Mouse (Mus musculus) neural tube, embryonic 15.5 days (tissue): ENCODE data around the gene Rufy3. TPM values are rescaled to one million over a fixed set of nuclear protein-coding genes. Genes with fewer than 3 reads are reported as not detected.

Source experiments
- ATAC-seq: fragments of 200-750 bp; cut with Nextera tagmentation; 2 replicates; pipeline ENCODE4 v1.8.0; 2017; ENCODE audit warnings: mild to moderate bottlenecking, moderate TSS enrichment, moderate library complexity; ENCODE audit not compliant: low FRiP score
- H3K27ac ChIP-seq: fragments of 300-500 bp; sonication (generic); replicated peaks from 2 replicates; pipeline ENCODE4 v1.5.1; 2015; ENCODE audit warnings: mild to moderate bottlenecking, inconsistent platforms
- H3K27me3 ChIP-seq: fragments of 300-500 bp; sonication (generic); replicated peaks from 2 replicates; pipeline ENCODE4 v1.6.1; 2015; ENCODE audit warnings: inconsistent platforms
- H3K36me3 ChIP-seq: fragments of 300-500 bp; sonication (generic); 2 replicates; pipeline ENCODE4 v1.6.1; 2015; ENCODE audit warnings: inconsistent platforms
- H3K4me1 ChIP-seq: fragments of 300-500 bp; sonication (generic); 2 replicates; pipeline ENCODE4 v1.6.1; 2015; ENCODE audit warnings: inconsistent platforms
- H3K4me2 ChIP-seq: fragments of 300-500 bp; sonication (generic); 2 replicates; pipeline ENCODE4 v1.6.1; 2015; ENCODE audit warnings: inconsistent platforms, mild to moderate bottlenecking, moderate library complexity
- H3K4me3 ChIP-seq: fragments of 300-500 bp; sonication (generic); replicated peaks from 2 replicates; pipeline ENCODE4 v1.5.1; 2015; ENCODE audit warnings: mild to moderate bottlenecking, inconsistent platforms
- H3K9ac ChIP-seq: fragments of 300-500 bp; sonication (generic); replicated peaks from 2 replicates; pipeline ENCODE4 v1.6.1; 2015; ENCODE audit warnings: mild to moderate bottlenecking, inconsistent platforms
- H3K9me3 ChIP-seq: fragments of 300-500 bp; sonication (generic); replicated peaks from 2 replicates; pipeline ENCODE4 v1.6.1; 2016; ENCODE audit warnings: inconsistent platforms
- WGBS: fragments of 180-500 bp; shearing (Covaris S2); methylation state at CpG from one replicate; pipeline ENCODE4 v1.1.7; 2015; ENCODE audit warnings: mixed read lengths; 5-methylcytosine and 5-hydroxymethylcytosine counted together
- polyA plus RNA-seq: library from polyadenylated mRNA; unstranded; fragments of >200 nt; fragmentation: Nextera tagmentation; extraction: Ambion mirVana; gene quantifications from 2 replicates; pipeline ENCODE4 v1.2.1, GENCODE M21; 2015

Gene Rufy3
- polyA plus RNA-seq, 1 experiment from 2014 or later, result 259 TPM

DNA sequence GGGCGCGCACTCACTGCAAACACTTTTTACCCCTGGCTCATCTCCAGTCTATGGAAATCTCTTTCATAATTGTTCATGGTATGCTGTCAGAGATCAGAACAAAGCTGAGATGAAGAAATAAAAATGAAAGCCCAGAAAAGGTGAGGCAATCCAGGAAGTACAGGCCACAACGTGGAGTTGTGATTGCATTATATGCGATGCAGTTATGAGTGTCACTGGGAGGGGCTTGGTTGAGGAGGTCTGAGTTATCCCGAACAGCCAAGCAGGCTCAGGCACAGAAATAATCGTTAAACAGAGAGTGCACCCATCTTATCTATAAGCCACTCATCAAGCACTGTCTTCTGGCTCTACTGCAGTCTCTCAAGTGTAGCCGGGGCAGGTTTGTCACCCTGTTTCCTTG, 114.1 kb downstream of the Rufy3 start:
- H3K4me3 ChIP-seq, result no peak overlapping the region
- H3K4me2 ChIP-seq, result no peak overlapping the region
- peaks cover 16% of the 10 kb centered on the region for H3K4me1 ChIP-seq
- no peak overlapping the region for H3K9ac ChIP-seq
- no peak for ATAC-seq
- H3K36me3 ChIP-seq, result no peaks in the 10 kb centered on the region
- H3K27ac ChIP-seq, result no peak overlapping the region
- no peaks in the 10 kb centered on the region for H3K27me3 ChIP-seq
- WGBS, result 35% methylated on average over 7 of the region's 7 CpGs
- no peaks in the 10 kb centered on the region for H3K9me3 ChIP-seq

GRCm38 (mm10) chr5:88679341-88679740, 114.5 kb downstream of the Rufy3 start:
- H3K4me1 ChIP-seq, result peaks cover 12% of the 10 kb centered on the region
- H3K9ac ChIP-seq, result no peak overlapping the region
- no peaks in the 10 kb centered on the region for H3K27me3 ChIP-seq
- no peak overlapping the region for H3K27ac ChIP-seq
- H3K4me2 ChIP-seq, result no peak overlapping the region
- no peak overlapping the region for H3K4me3 ChIP-seq
- H3K9me3 ChIP-seq, result no peaks in the 10 kb centered on the region
- ATAC-seq, result no peak
- no peaks in the 10 kb centered on the region for H3K36me3 ChIP-seq
- 6% methylated on average over 6 of the region's 6 CpGs for WGBS

DNA sequence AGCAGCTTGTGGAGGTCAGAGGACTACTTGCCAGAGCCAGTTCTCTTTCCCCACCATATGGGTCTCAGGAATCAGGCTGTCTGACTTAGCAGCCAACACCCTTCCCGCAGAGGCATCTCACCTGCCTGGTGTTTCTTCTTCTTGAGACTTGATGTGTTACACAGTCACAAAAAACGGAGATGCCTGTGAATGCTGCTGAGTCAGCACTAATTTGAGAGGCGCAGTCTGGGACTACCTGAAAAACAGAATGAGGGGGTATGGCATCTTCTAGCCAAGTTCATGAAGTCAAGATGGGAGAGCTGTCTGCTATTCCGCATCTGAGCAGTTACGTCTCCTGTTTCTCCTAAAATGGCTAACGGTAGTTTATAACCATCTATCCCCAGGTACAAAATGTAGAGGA, 115.7 kb downstream of the Rufy3 start:
- 0 out of 2 replicates have a peak, but pooled peaks cover 3% of the 10 kb centered on the region for H3K27me3 ChIP-seq
- peaks cover 5% of the 10 kb centered on the region for H3K4me1 ChIP-seq
- no peak overlapping the region for H3K27ac ChIP-seq
- no peak for ATAC-seq
- H3K4me2 ChIP-seq, result no peak overlapping the region
- H3K4me3 ChIP-seq, result no peak overlapping the region
- no peaks in the 10 kb centered on the region for H3K36me3 ChIP-seq
- H3K9me3 ChIP-seq, result no peaks in the 10 kb centered on the region
- WGBS, result 88% methylated on average over 6 of the region's 6 CpGs
- H3K9ac ChIP-seq, result no peak overlapping the region

DNA sequence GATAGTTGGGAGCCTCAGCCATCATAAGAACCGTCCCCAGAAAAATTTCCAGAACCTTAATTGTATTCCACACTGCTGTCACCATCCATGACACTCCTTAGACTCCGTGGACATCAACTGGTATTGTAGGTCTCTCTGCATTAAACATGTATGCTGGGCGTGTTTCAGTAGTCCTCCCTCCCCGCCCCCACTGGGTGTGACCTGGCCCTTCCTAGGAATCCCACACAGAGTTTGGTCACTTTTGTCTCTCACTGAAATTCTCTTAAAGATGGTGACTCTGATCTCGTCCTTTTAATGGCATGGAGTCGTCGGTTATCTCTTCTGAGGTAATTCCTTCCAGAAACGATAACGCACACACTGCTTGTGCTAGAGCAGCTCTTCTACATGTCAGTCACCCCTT, 118.9 kb downstream of the Rufy3 start:
- H3K4me3 ChIP-seq, result no peak overlapping the region
- H3K27ac ChIP-seq, result no peak overlapping the region
- H3K4me2 ChIP-seq, result no peak overlapping the region
- H3K36me3 ChIP-seq, result no peaks in the 10 kb centered on the region
- H3K4me1 ChIP-seq, result no peaks in the 10 kb centered on the region
- 0 out of 2 replicates have a peak, but pooled peaks cover 3% of the 10 kb centered on the region for H3K27me3 ChIP-seq
- WGBS, result 70% methylated on average over 9 of the region's 9 CpGs
- no peak overlapping the region for H3K9ac ChIP-seq
- ATAC-seq, result no peak
- H3K9me3 ChIP-seq, result no peaks in the 10 kb centered on the region

DNA sequence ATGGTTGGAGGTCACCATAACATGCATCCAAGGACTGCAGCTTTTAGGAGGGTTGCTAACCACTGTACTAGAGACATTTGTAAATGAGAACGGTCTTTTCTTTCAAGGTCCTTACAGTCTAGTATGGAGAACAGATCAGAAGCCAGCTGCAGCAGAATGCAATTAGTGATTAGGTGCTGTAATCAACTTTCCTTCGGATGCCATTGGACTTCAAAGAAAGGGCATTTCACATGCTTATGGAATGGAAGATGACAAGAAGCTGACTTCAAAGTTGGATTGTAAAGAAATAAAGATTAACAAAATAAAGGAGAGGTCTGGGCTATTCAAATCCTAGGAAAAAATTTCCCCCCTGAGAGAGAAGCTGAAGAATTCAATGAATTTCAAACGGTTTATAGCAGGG, 119.4 kb downstream of the Rufy3 start:
- no peak overlapping the region for H3K27ac ChIP-seq

GRCm38 (mm10) chr5:88685306-88685705, 120.5 kb downstream of the Rufy3 start:
- Histone ChIP-seq H3K4me3 (no peak overlapping the region), H3K4me2 (no peak overlapping the region), H3K36me3 (no peaks in the 10 kb centered on the region), H3K4me1 (no peaks in the 10 kb centered on the region), H3K27ac (no peak overlapping the region), H3K27me3 (0 out of 2 replicates have a peak, but pooled peaks cover 3% of the 10 kb centered on the region), H3K9me3 (no peaks in the 10 kb centered on the region), H3K9ac (no peak overlapping the region)
- 7% methylated on average over 6 of the region's 6 CpGs for WGBS
- ATAC-seq, result no peak

More for the DNA sequence above, 119.4 kb downstream of the Rufy3 start:
- Histone ChIP-seq H3K4me1 (no peaks in the 10 kb centered on the region), H3K4me2 (no peak overlapping the region), H3K9me3 (no peaks in the 10 kb centered on the region), H3K36me3 (no peaks in the 10 kb centered on the region), H3K4me3 (no peak overlapping the region), H3K27me3 (0 out of 2 replicates have a peak, but pooled peaks cover 3% of the 10 kb centered on the region), H3K9ac (no peak overlapping the region)
- no peak for ATAC-seq
- WGBS, result 11% methylated on average over 3 of the region's 3 CpGs

DNA sequence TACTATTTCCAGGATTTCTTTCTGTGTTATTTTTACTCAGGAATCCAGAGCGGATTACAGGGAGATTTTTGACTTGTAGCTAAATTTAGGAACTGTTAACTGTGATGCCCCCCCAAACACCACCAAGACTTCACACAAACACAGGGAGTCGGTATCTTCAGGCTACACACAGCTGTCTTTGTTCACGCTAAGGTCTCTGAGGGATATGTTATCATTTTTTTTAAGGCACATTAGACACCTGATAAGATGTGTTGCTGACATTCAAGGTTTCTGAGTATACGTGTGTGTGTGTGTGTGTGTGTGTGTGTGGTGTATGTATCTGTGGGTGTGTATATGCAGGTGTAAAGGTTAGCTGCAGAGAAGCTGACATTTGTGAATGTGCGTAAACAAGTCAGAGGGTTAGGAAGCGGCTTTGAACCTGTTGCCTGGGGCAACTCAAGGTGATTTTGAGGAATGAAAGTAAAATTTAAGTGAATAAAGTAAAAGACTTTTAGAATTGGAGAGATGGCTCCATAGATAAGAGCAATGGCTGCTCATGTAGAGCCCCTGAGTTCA, 121.0 kb downstream of the Rufy3 start:
- Histone ChIP-seq H3K4me1 (no peaks in the 10 kb centered on the region), H3K9me3 (no peaks in the 10 kb centered on the region), H3K27ac (no peak overlapping the region), H3K36me3 (no peaks in the 10 kb centered on the region), H3K4me2 (no peak overlapping the region), H3K27me3 (0 out of 2 replicates have a peak, but pooled peaks cover 3% of the 10 kb centered on the region), H3K4me3 (no peak overlapping the region), H3K9ac (no peak overlapping the region)
- no peak for ATAC-seq
- 69% methylated on average over 6 of the region's 6 CpGs for WGBS

DNA sequence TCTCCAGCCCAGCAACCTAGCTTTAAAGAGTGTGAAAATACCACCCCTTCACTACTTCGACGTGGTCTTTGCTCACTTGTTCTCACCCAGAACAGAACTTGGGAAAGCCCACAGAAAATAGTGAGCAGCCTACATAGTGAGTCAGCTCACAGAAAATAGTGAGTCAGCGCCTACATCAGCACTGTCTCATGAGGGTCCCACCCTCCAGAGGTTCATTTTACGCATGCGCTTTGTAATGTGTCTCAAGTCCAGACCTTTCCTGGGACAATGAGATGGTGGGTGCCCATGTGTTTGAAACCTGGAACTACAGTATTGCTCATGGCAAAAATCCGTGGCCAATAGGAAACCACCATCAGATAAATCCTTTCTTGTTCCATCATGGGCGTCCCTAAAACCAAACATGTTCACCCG, 123.2 kb downstream of the Rufy3 start:
- no peak overlapping the region for H3K9ac ChIP-seq
- WGBS, result 86% methylated on average over 8 of the region's 8 CpGs
- 0 out of 2 replicates have a peak, but pooled peaks cover 3% of the 10 kb centered on the region for H3K27me3 ChIP-seq
- no peak overlapping the region for H3K4me2 ChIP-seq
- no peaks in the 10 kb centered on the region for H3K4me1 ChIP-seq
- no peak overlapping the region for H3K4me3 ChIP-seq
- no peaks in the 10 kb centered on the region for H3K9me3 ChIP-seq
- no peak for ATAC-seq
- H3K36me3 ChIP-seq, result no peaks in the 10 kb centered on the region
- no peak overlapping the region for H3K27ac ChIP-seq

DNA sequence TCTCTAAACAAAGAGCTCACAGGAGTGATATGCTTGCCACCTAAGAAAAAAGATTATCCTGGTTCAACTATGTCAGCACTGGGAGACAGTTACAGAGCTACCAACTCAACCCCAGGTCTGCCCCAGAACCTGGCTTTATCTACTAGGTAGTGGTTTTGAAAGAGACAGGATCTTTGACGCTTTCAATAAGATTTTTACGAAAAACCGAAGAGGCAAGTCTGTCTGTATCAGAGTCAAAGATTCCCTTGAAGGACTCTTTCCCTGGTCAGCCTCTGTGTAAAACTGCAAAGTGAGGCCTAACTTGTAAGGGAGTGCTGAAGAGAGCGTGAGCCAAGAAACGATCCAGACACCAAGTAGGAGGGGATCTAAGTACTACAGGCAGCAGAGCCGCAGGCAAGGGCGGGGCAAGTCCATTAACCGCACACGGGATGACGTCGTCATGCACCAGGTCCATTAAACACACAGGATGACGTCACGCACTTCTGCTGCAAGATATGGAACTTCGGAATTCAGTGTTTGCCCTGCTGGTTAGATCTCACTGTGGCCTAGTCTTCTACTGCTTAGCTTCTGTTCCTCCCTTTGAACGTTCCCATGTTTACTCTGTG, 123.8 kb downstream of the Rufy3 start:
- 81% methylated on average over 15 of the region's 15 CpGs for WGBS
- Histone ChIP-seq H3K27ac (no peak overlapping the region), H3K9me3 (no peaks in the 10 kb centered on the region), H3K27me3 (0 out of 2 replicates have a peak, but pooled peaks cover 3% of the 10 kb centered on the region), H3K4me3 (no peak overlapping the region), H3K36me3 (no peaks in the 10 kb centered on the region), H3K4me1 (no peaks in the 10 kb centered on the region), H3K4me2 (no peak overlapping the region), H3K9ac (no peak overlapping the region)
- ATAC-seq, result no peak

GRCm38 (mm10) chr5:88689279-88689938, 124.6 kb downstream of the Rufy3 start:
- Histone ChIP-seq H3K4me3 (no peak overlapping the region), H3K27ac (no peak overlapping the region)

GRCm38 (mm10) chr5:88690681-88691505, 126.1 kb downstream of the Rufy3 start:
- ATAC-seq, result no peak
- H3K4me1 ChIP-seq, result no peaks in the 10 kb centered on the region
- no peaks in the 10 kb centered on the region for H3K9me3 ChIP-seq
- H3K27me3 ChIP-seq, result no peaks in the 10 kb centered on the region
- no peak overlapping the region for H3K4me2 ChIP-seq
- no peak overlapping the region for H3K9ac ChIP-seq
- H3K36me3 ChIP-seq, result no peaks in the 10 kb centered on the region
- WGBS, result 79% methylated on average over 10 of the region's 10 CpGs
- no peak overlapping the region for H3K4me3 ChIP-seq
- H3K27ac ChIP-seq, result no peak overlapping the region

More at GRCm38 (mm10) chr5:88689279-88689938, 124.6 kb downstream of the Rufy3 start:
- no peak overlapping the region for H3K4me2 ChIP-seq
- H3K9me3 ChIP-seq, result no peaks in the 10 kb centered on the region
- WGBS, result 80% methylated on average over 3 of the region's 3 CpGs
- H3K36me3 ChIP-seq, result no peaks in the 10 kb centered on the region
- H3K9ac ChIP-seq, result no peak overlapping the region
- H3K27me3 ChIP-seq, result 0 out of 2 replicates have a peak, but pooled peaks cover 3% of the 10 kb centered on the region
- H3K4me1 ChIP-seq, result no peaks in the 10 kb centered on the region
- 0 out of 2 replicates have a peak, but pooled peaks have one; percentile 54 for ATAC-seq
